Mouse (Mus musculus) lung, postnatal 4 days (tissue): ENCODE measurements around the gene Pgpep1.

ENCODE experiments used
- DNase-seq, 2 experiments: peaks; one replicate each; pipeline ENCODE4 v3.0.0; 2021

Pgpep1 gene

GRCm38 (mm10) chr8:70607603-70607897, 52.6 kb downstream of the Pgpep1 start:
- peak in 1 of 2 experiments; percentile 33 for DNase-seq

- peak in 1 of 2 experiments; percentile 26 for DNase-seq
Observed at GRCm38 (mm10) chr8:70606780-70607602, 53.2 kb downstream of the Pgpep1 start.

- peak in 1 of 2 experiments; percentile 23 for DNase-seq
Observed at GRCm38 (mm10) chr8:70605871-70606779, 54.1 kb downstream of the Pgpep1 start.

GRCm38 (mm10) chr8:70604558-70604957, 55.6 kb downstream of the Pgpep1 start:
- DNase-seq, result peak in 1 of 2 experiments; percentile 22

- DNase-seq, result peak in 1 of 2 experiments; percentile 20
Observed at GRCm38 (mm10) chr8:70602139-70602811, 57.9 kb downstream of the Pgpep1 start.

- DNase-seq, result peak; percentile 86 to 90
Observed at GRCm38 (mm10) chr8:70601271-70601649, 58.9 kb downstream of the Pgpep1 start.

GRCm38 (mm10) chr8:70600473-70601270, 59.5 kb downstream of the Pgpep1 start:
- DNase-seq, result peak; percentile 63 to 67

- peak in 1 of 2 experiments; percentile 33 for DNase-seq
Observed at GRCm38 (mm10) chr8:70599507-70600290, 60.5 kb downstream of the Pgpep1 start.

GRCm38 (mm10) chr8:70598722-70599121, 61.5 kb downstream of the Pgpep1 start:
- peak in 1 of 2 experiments; percentile 55 for DNase-seq

- DNase-seq, result peak; percentile 89
Observed at GRCm38 (mm10) chr8:70598283-70598682, 61.9 kb downstream of the Pgpep1 start.

GRCm38 (mm10) chr8:70597417-70598272, 62.5 kb downstream of the Pgpep1 start:
- DNase-seq, result peak in 1 of 2 experiments; percentile 43

- peak in 1 of 2 experiments; percentile 44 for DNase-seq
Observed at GRCm38 (mm10) chr8:70596775-70597416, 63.3 kb downstream of the Pgpep1 start.
